8 mouse cellular contexts compared by ENCODE assay signal in the genomic region with DNA sequence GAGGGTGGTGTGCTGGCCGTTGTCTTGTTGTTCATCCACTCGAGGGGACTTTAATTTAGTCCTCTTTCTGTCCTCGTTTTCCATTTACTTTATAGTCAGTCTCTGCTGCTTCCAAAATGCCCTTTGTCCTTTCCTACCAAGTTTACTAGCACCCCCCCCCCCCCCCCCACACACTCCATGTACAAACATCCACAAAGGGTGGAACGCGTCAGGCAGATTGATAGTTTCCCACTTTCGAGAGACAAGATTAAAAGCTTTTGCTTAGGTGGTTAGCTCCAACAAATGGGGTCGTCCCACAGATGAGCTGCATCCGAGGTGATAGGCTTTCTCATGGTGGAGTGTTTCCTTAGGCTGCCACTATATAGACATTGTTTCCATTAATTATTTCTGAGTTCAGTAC. TPM values are rescaled to one million over a fixed set of nuclear protein-coding genes. Genes with fewer than 3 reads are reported as not detected.
DNase-seq lines count a peak whose midpoint lies in the region; ATAC-seq lines count a peak whose summit lies in the region.

No protein-coding gene starts in this region.

- H3K4me3 ChIP-seq in lung, embryonic 15.5 days = peak overlapping the region; percentile 69
- peak overlapping the region; percentile 92 for H3K4me3 ChIP-seq in embryonic facial prominence, embryonic 10.5 days
- peak overlapping the region; percentile 89 for H3K4me3 ChIP-seq in limb, embryonic 10.5 days

- H3K27ac ChIP-seq in lung, embryonic 15.5 days = peak overlapping the region; percentile 99
- peak overlapping the region; percentile 100 for H3K27ac ChIP-seq in embryonic facial prominence, embryonic 10.5 days (replicated peaks)
- peak overlapping the region; percentile 100 for H3K27ac ChIP-seq in limb, embryonic 10.5 days

- ATAC-seq in lung, embryonic 15.5 days (ENCODE audit: borderline replicate concordance, extremely low read depth, low FRiP score, low TSS enrichment) = no peak

- no peaks in the 10 kb centered on the region for H3K9me3 ChIP-seq in lung, embryonic 15.5 days
- H3K9me3 ChIP-seq in embryonic facial prominence, embryonic 10.5 days = peaks cover 3% of the 10 kb centered on the region; the same call in 1 of the 2 replicates
- no peaks in the 10 kb centered on the region for H3K9me3 ChIP-seq in limb, embryonic 10.5 days (replicated peaks)

- DNase-seq in lung, postnatal 14 days = no peak
- DNase-seq in embryonic facial prominence, embryonic 10.5 days (ENCODE audit: low spot score) = peak; percentile 30
- no peak for DNase-seq in limb, embryonic 10.5 days (ENCODE audit: low spot score)
- peak; percentile 18 for DNase-seq in retina, embryonic 14.5 days (ENCODE audit: low spot score)
- DNase-seq in adrenal gland, postnatal 14 days = no peak
- no peak for DNase-seq in adrenal gland, adult (ENCODE audit: inconsistent age in 2 of 2, low spot score in 1 of 2)
- no peak for DNase-seq in layer of hippocampus, postnatal 36 days

- peak overlapping the region; percentile 70 for H3K4me2 ChIP-seq in lung, embryonic 15.5 days

- H3K9ac ChIP-seq in lung, embryonic 15.5 days = peak overlapping the region; percentile 98

- peaks cover 10% of the 10 kb centered on the region; the same call in 1 of the 2 replicates for H3K36me3 ChIP-seq in lung, embryonic 15.5 days
- peaks cover 38% of the 10 kb centered on the region for H3K36me3 ChIP-seq in embryonic facial prominence, embryonic 10.5 days (replicated peaks)
- peaks cover 39% of the 10 kb centered on the region for H3K36me3 ChIP-seq in limb, embryonic 10.5 days

- under 1% methylated on average over 8 of the region's 8 CpGs for WGBS in lung, embryonic 15.5 days
- 0% methylated on average over 8 of the region's 8 CpGs for WGBS in embryonic facial prominence, embryonic 10.5 days
- 0% methylated on average over 8 of the region's 8 CpGs for WGBS in limb, embryonic 10.5 days

- H3K27me3 ChIP-seq in lung, embryonic 15.5 days = no peaks in the 10 kb centered on the region
- no peaks in the 10 kb centered on the region for H3K27me3 ChIP-seq in embryonic facial prominence, embryonic 10.5 days (replicated peaks; ENCODE audit: low read depth, poor library complexity, severe bottlenecking)
- no peaks in the 10 kb centered on the region for H3K27me3 ChIP-seq in limb, embryonic 10.5 days (ENCODE audit: low read depth, poor library complexity, severe bottlenecking)

- H3K4me1 ChIP-seq in lung, embryonic 15.5 days = peaks cover 17% of the 10 kb centered on the region
- peaks cover 14% of the 10 kb centered on the region for H3K4me1 ChIP-seq in embryonic facial prominence, embryonic 10.5 days
- H3K4me1 ChIP-seq in limb, embryonic 10.5 days = peaks cover 25% of the 10 kb centered on the region

RNA-seq across cellular contexts. Expression of gene Ube2r2, which starts 1.3 kb away (rescaled TPM):
- 75.3 and 82.0 TPM in 2 replicates for polyA plus RNA-seq in lung, embryonic 15.5 days (2015; fragmentation: Nextera tagmentation; extraction: Ambion mirVana)
- polyA plus RNA-seq in embryonic facial prominence, embryonic 10.5 days (2016; fragmentation: Nextera tagmentation; extraction: Ambion mirVana) = 95.7 and 96.7 TPM in 2 replicates
- polyA plus RNA-seq in limb, embryonic 10.5 days (2016; fragmentation: Nextera tagmentation; extraction: Ambion mirVana) = 85.5 and 96.1 TPM in 2 replicates
- total RNA-seq in adrenal gland, postnatal 14 days (2021) = 102 and 113 TPM in 2 replicates
- total RNA-seq in layer of hippocampus, postnatal 36 days (2021) = 10 to 100 TPM; 76.6 to 79.2 TPM

RNA-seq across cellular contexts. Expression of gene Nol6, which starts 12.6 kb away (rescaled TPM):
- 20.6 and 21.9 TPM in 2 replicates for polyA plus RNA-seq in lung, embryonic 15.5 days (2015; fragmentation: Nextera tagmentation; extraction: Ambion mirVana)
- polyA plus RNA-seq in embryonic facial prominence, embryonic 10.5 days (2016; fragmentation: Nextera tagmentation; extraction: Ambion mirVana) = 34.5 and 36.8 TPM in 2 replicates
- polyA plus RNA-seq in limb, embryonic 10.5 days (2016; fragmentation: Nextera tagmentation; extraction: Ambion mirVana) = 39.1 and 39.7 TPM in 2 replicates
- 45.2 and 49.5 TPM in 2 replicates for total RNA-seq in adrenal gland, postnatal 14 days (2021)
- total RNA-seq in layer of hippocampus, postnatal 36 days (2021) = 100 to 1,000 TPM in 1 of 2 experiments, 10 to 100 TPM in 1; 96.0 to 103 TPM

RNA-seq across cellular contexts. Expression of gene Aqp3, which starts 38.8 kb away (rescaled TPM):
- 1.3 and 2.2 TPM in 2 replicates for polyA plus RNA-seq in lung, embryonic 15.5 days (2015; fragmentation: Nextera tagmentation; extraction: Ambion mirVana)
- polyA plus RNA-seq in embryonic facial prominence, embryonic 10.5 days (2016; fragmentation: Nextera tagmentation; extraction: Ambion mirVana) = 2.9 and 4.5 TPM in 2 replicates
- polyA plus RNA-seq in limb, embryonic 10.5 days (2016; fragmentation: Nextera tagmentation; extraction: Ambion mirVana) = 3.9 and 4.4 TPM in 2 replicates
- total RNA-seq in adrenal gland, postnatal 14 days (2021) = 2.7 TPM in 1 of 2 replicates, not detected in the other
- total RNA-seq in layer of hippocampus, postnatal 36 days (2021) = not detected

Comparison
In these comparisons a context has a peak if more than half of its experiments do, and no peak if none do; other contexts are left out.
1. DNase-seq: peak in embryonic facial prominence, embryonic 10.5 days (single experiment) and retina, embryonic 14.5 days (single experiment); none in lung, postnatal 14 days (single experiment), limb, embryonic 10.5 days (single experiment), adrenal gland, postnatal 14 days (single experiment), adrenal gland, adult (0 of 2) and layer of hippocampus, postnatal 36 days (0 of 2).
2. Peak in every context shown above with its lines, with median percentiles within 50 percentile points of each other: H3K27ac ChIP-seq and H3K4me3 ChIP-seq.